Mouse (Mus musculus) CH12F3 (cell line): Measurements from ENCODE around the gene Plppr2.

Source experiments
- in situ Hi-C: fragments of 300-500 bp; cut with MboI; formaldehyde crosslinking; loops from 2 replicates; pipeline ENCODE4 v1.14.3; 2020; ENCODE audit warnings: low sequenced_read_pairs

Gene Plppr2

GRCm38 (mm10) chr9:21932006-21932405 is 4.8 kb upstream of the Plppr2 start:
- in situ Hi-C loops: no loop called here

GRCm38 (mm10) chr9:21932445-21933137 is 4.2 kb upstream of the Plppr2 start:
- in situ Hi-C loops: no loop called here

- in situ Hi-C loops: no loop called here
Measured at GRCm38 (mm10) chr9:21934021-21934420, 2.8 kb upstream of the Plppr2 start.

GRCm38 (mm10) chr9:21935466-21936131 is 1.2 kb upstream of the Plppr2 start:
- in situ Hi-C loops: no loop called here

GRCm38 (mm10) chr9:21937711-21938175 is 910 bp downstream of the Plppr2 start:
- in situ Hi-C loops: no loop called here

GRCm38 (mm10) chr9:21938234-21938855 is 1.5 kb downstream of the Plppr2 start:
- in situ Hi-C loops: no loop called here

- in situ Hi-C loops: no loop called here
Measured at GRCm38 (mm10) chr9:21943046-21943445, 6.2 kb downstream of the Plppr2 start.

GRCm38 (mm10) chr9:21943638-21944037 is 6.8 kb downstream of the Plppr2 start:
- in situ Hi-C loops: no loop called here

- in situ Hi-C loops: no loop called here
Measured at GRCm38 (mm10) chr9:21944267-21944666, 7.4 kb downstream of the Plppr2 start.

- in situ Hi-C loops: no loop called here
Measured at GRCm38 (mm10) chr9:21947540-21948130, 10.8 kb downstream of the Plppr2 start.

GRCm38 (mm10) chr9:21948146-21948545 is 11.3 kb downstream of the Plppr2 start:
- in situ Hi-C loops: no loop called here

GRCm38 (mm10) chr9:21948790-21949189 is 12.0 kb downstream of the Plppr2 start:
- in situ Hi-C loops: no loop called here

- in situ Hi-C loops: no loop called here
Measured at GRCm38 (mm10) chr9:21950322-21950721, 13.5 kb downstream of the Plppr2 start.

GRCm38 (mm10) chr9:21951977-21952376 is 15.1 kb downstream of the Plppr2 start:
- in situ Hi-C loops: no loop called here

- in situ Hi-C loops: no loop called here
Measured at GRCm38 (mm10) chr9:21953600-21953999, 16.8 kb downstream of the Plppr2 start.

GRCm38 (mm10) chr9:21954635-21955034 is 17.8 kb downstream of the Plppr2 start:
- in situ Hi-C loops: no loop called here

GRCm38 (mm10) chr9:21955225-21955569 is 18.4 kb downstream of the Plppr2 start:
- in situ Hi-C loops: no loop called here

GRCm38 (mm10) chr9:21955570-21956281 is 18.9 kb downstream of the Plppr2 start, which contains the start of gene Swsap1:
Gene Swsap1, plus strand, starts transcription at chr9:21955755.
- in situ Hi-C loops: no loop called here

- in situ Hi-C loops: no loop called here
Measured at GRCm38 (mm10) chr9:21958372-21958771, 21.5 kb downstream of the Plppr2 start.

- in situ Hi-C loops: no loop called here
Measured at GRCm38 (mm10) chr9:21959244-21959643, 22.4 kb downstream of the Plppr2 start.

- in situ Hi-C loops: no loop called here
Measured at GRCm38 (mm10) chr9:21960135-21960534, 23.3 kb downstream of the Plppr2 start.
